Mouse (Mus musculus): Measurements from ENCODE around the gene Pdgfra. TPM values are rescaled to one million over a fixed set of nuclear protein-coding genes. Genes with fewer than 3 reads are reported as not detected.

Pdgfra gene
- polyA plus RNA-seq (2015; fragmentation: Nextera tagmentation; extraction: Ambion mirVana): 29.2 and 34.8 TPM in 2 replicates

GRCm38 (mm10) chr5:75152021-75152425 lies at the start of gene Pdgfra:
Pdgfra (plus strand) TSS chr5:75152292.
- ATAC-seq (ENCODE audit: insufficient read depth, low FRiP score, low read depth): no peak
- Histone ChIP-seq H3K4me1 (peaks cover 41% of the 10 kb centered on the region), H3K4me3 (replicated peaks) (peak within 1 kb of the TSS; percentile 59), H3K9ac (peak within 1 kb of the TSS; percentile 56), H3K36me3 (no peaks in the 10 kb centered on the region), H3K4me2 (peak within 1 kb of the TSS; percentile 53), H3K27ac (peak within 1 kb of the TSS; percentile 90), H3K27me3 (replicated peaks) (peaks cover 31% of the 10 kb centered on the region), H3K9me3 (no peaks in the 10 kb centered on the region)
- 3% methylated on average over 10 of the region's 10 CpGs for WGBS

- Histone ChIP-seq H3K9me3 (no peaks in the 10 kb centered on the region), H3K27ac (no peak overlapping the region), H3K36me3 (no peaks in the 10 kb centered on the region), H3K27me3 (replicated peaks) (no peaks in the 10 kb centered on the region), H3K4me1 (no peaks in the 10 kb centered on the region), H3K4me3 (replicated peaks) (no peak overlapping the region), H3K4me2 (no peak overlapping the region), H3K9ac (no peak overlapping the region)
- WGBS: 63% methylated on average over 3 of the region's 3 CpGs
- ATAC-seq (ENCODE audit: insufficient read depth, low FRiP score, low read depth): no peak
Measured at GRCm38 (mm10) chr5:75106511-75106910, 45.6 kb upstream of the Pdgfra start.

- Histone ChIP-seq H3K4me1 (no peaks in the 10 kb centered on the region), H3K9me3 (no peaks in the 10 kb centered on the region), H3K27ac (no peak overlapping the region), H3K9ac (no peak overlapping the region), H3K4me2 (no peak overlapping the region), H3K27me3 (replicated peaks) (no peaks in the 10 kb centered on the region), H3K36me3 (no peaks in the 10 kb centered on the region), H3K4me3 (replicated peaks) (no peak overlapping the region)
- ATAC-seq (ENCODE audit: insufficient read depth, low FRiP score, low read depth): no peak
- WGBS: 27% methylated on average over 5 of the region's 5 CpGs
Measured at GRCm38 (mm10) chr5:75109368-75109767, 42.7 kb upstream of the Pdgfra start.

GRCm38 (mm10) chr5:75111781-75112180 lies 40.3 kb upstream of the Pdgfra start:
- H3K27me3 ChIP-seq (replicated peaks): no peaks in the 10 kb centered on the region
- no peak overlapping the region for H3K4me3 ChIP-seq (replicated peaks)
- H3K4me2 ChIP-seq: no peak overlapping the region
- ATAC-seq (ENCODE audit: insufficient read depth, low FRiP score, low read depth): no peak
- H3K4me1 ChIP-seq: no peaks in the 10 kb centered on the region
- WGBS: 59% methylated on average over 5 of the region's 5 CpGs
- no peaks in the 10 kb centered on the region for H3K9me3 ChIP-seq
- no peak overlapping the region for H3K9ac ChIP-seq
- H3K27ac ChIP-seq: no peak overlapping the region
- no peaks in the 10 kb centered on the region for H3K36me3 ChIP-seq

- no peak overlapping the region for H3K27ac ChIP-seq
- H3K36me3 ChIP-seq: no peaks in the 10 kb centered on the region
- no peaks in the 10 kb centered on the region for H3K9me3 ChIP-seq
- H3K4me2 ChIP-seq: no peak overlapping the region
- ATAC-seq (ENCODE audit: insufficient read depth, low FRiP score, low read depth): no peak
- H3K4me3 ChIP-seq (replicated peaks): no peak overlapping the region
- no peak overlapping the region for H3K9ac ChIP-seq
- H3K27me3 ChIP-seq (replicated peaks): no peaks in the 10 kb centered on the region
- no peaks in the 10 kb centered on the region for H3K4me1 ChIP-seq
- WGBS: 68% methylated on average over 7 of the region's 7 CpGs
Measured at GRCm38 (mm10) chr5:75118840-75119239, 33.3 kb upstream of the Pdgfra start.

- 32% methylated on average over 5 of the region's 5 CpGs for WGBS
Measured at GRCm38 (mm10) chr5:75121646-75122045, 30.4 kb upstream of the Pdgfra start.

GRCm38 (mm10) chr5:75134681-75135080 lies 17.4 kb upstream of the Pdgfra start:
- WGBS: 80% methylated on average over 7 of the region's 7 CpGs
- ATAC-seq (ENCODE audit: insufficient read depth, low FRiP score, low read depth): no peak
- 0 out of 2 replicates have a peak, but pooled peaks cover 4% of the 10 kb centered on the region for H3K27me3 ChIP-seq (replicated peaks)
- H3K4me3 ChIP-seq (replicated peaks): no peak overlapping the region
- H3K36me3 ChIP-seq: no peaks in the 10 kb centered on the region
- no peak overlapping the region for H3K4me2 ChIP-seq
- no peaks in the 10 kb centered on the region for H3K4me1 ChIP-seq
- H3K27ac ChIP-seq: no peak overlapping the region
- no peak overlapping the region for H3K9ac ChIP-seq
- H3K9me3 ChIP-seq: no peaks in the 10 kb centered on the region

More at GRCm38 (mm10) chr5:75121646-75122045, 30.4 kb upstream of the Pdgfra start:
- no peak overlapping the region for H3K4me2 ChIP-seq
- H3K27me3 ChIP-seq (replicated peaks): no peaks in the 10 kb centered on the region
- H3K9me3 ChIP-seq: no peaks in the 10 kb centered on the region
- ATAC-seq (ENCODE audit: insufficient read depth, low FRiP score, low read depth): no peak
- H3K4me3 ChIP-seq (replicated peaks): no peak overlapping the region
- no peaks in the 10 kb centered on the region for H3K36me3 ChIP-seq
- no peak overlapping the region for H3K27ac ChIP-seq
- H3K4me1 ChIP-seq: no peaks in the 10 kb centered on the region
- no peak overlapping the region for H3K9ac ChIP-seq

GRCm38 (mm10) chr5:75143092-75143491 lies 9.0 kb upstream of the Pdgfra start:
- Histone ChIP-seq H3K27me3 (replicated peaks) (peaks cover 17% of the 10 kb centered on the region; the same call in 1 of the 2 replicates), H3K4me3 (replicated peaks) (peak overlapping the region; percentile 30), H3K4me2 (peak overlapping the region; percentile 70), H3K27ac (no peak overlapping the region), H3K9ac (no peak overlapping the region), H3K9me3 (no peaks in the 10 kb centered on the region), H3K4me1 (0 out of 2 replicates have a peak, but pooled peaks cover 5% of the 10 kb centered on the region), H3K36me3 (no peaks in the 10 kb centered on the region)
- WGBS: 3% methylated on average over 14 of the region's 14 CpGs
- no peak for ATAC-seq (ENCODE audit: insufficient read depth, low FRiP score, low read depth)

GRCm38 (mm10) chr5:75143767-75144166 lies 8.3 kb upstream of the Pdgfra start:
- no peaks in the 10 kb centered on the region for H3K9me3 ChIP-seq
- 42% methylated on average over 7 of the region's 7 CpGs for WGBS
- H3K27me3 ChIP-seq (replicated peaks): peaks cover 15% of the 10 kb centered on the region; the same call in 1 of the 2 replicates
- H3K36me3 ChIP-seq: no peaks in the 10 kb centered on the region
- H3K4me1 ChIP-seq: 0 out of 2 replicates have a peak, but pooled peaks cover 11% of the 10 kb centered on the region
- no peak for ATAC-seq (ENCODE audit: insufficient read depth, low FRiP score, low read depth)
- no peak overlapping the region for H3K9ac ChIP-seq
- no peak overlapping the region for H3K4me3 ChIP-seq (replicated peaks)
- no peak overlapping the region for H3K27ac ChIP-seq
- no peak overlapping the region for H3K4me2 ChIP-seq

- H3K4me1 ChIP-seq: peaks cover 22% of the 10 kb centered on the region
- H3K27ac ChIP-seq: no peak overlapping the region
- 77% methylated on average over 2 of the region's 2 CpGs for WGBS
- H3K27me3 ChIP-seq (replicated peaks): peaks cover 24% of the 10 kb centered on the region
- H3K9ac ChIP-seq: no peak overlapping the region
- no peak for ATAC-seq (ENCODE audit: insufficient read depth, low FRiP score, low read depth)
- no peaks in the 10 kb centered on the region for H3K9me3 ChIP-seq
- H3K4me3 ChIP-seq (replicated peaks): no peak overlapping the region
- H3K4me2 ChIP-seq: no peak overlapping the region
- no peaks in the 10 kb centered on the region for H3K36me3 ChIP-seq
Measured at GRCm38 (mm10) chr5:75145341-75145740, 6.8 kb upstream of the Pdgfra start.

GRCm38 (mm10) chr5:75146469-75146868 lies 5.6 kb upstream of the Pdgfra start:
- peaks cover 29% of the 10 kb centered on the region for H3K4me1 ChIP-seq
- H3K27me3 ChIP-seq (replicated peaks): peaks cover 25% of the 10 kb centered on the region
- H3K4me2 ChIP-seq: no peak overlapping the region
- H3K27ac ChIP-seq: no peak overlapping the region
- H3K9me3 ChIP-seq: no peaks in the 10 kb centered on the region
- no peak overlapping the region for H3K4me3 ChIP-seq (replicated peaks)
- H3K9ac ChIP-seq: no peak overlapping the region
- no peaks in the 10 kb centered on the region for H3K36me3 ChIP-seq
- 73% methylated on average over 1 of the region's 1 CpGs for WGBS
- no peak for ATAC-seq (ENCODE audit: insufficient read depth, low FRiP score, low read depth)

GRCm38 (mm10) chr5:75148343-75149127 lies 3.6 kb upstream of the Pdgfra start:
- Histone ChIP-seq H3K36me3 (no peaks in the 10 kb centered on the region), H3K27me3 (replicated peaks) (peaks cover 33% of the 10 kb centered on the region), H3K9me3 (no peaks in the 10 kb centered on the region), H3K27ac (peak overlapping the region; percentile 78), H3K9ac (no peak overlapping the region), H3K4me2 (peak overlapping the region; percentile 51), H3K4me3 (replicated peaks) (peak overlapping the region; percentile 29), H3K4me1 (peaks cover 32% of the 10 kb centered on the region)
- ATAC-seq (ENCODE audit: insufficient read depth, low FRiP score, low read depth): no peak
- WGBS: 6% methylated on average over 30 of the region's 30 CpGs
